Mouse (Mus musculus) T-cell, adult 66 days (primary cell): ENCODE data around the gene Nr2c2ap. TPM values are rescaled to one million over a fixed set of nuclear protein-coding genes. Genes with fewer than 3 reads are reported as not detected.

Source experiments
- total RNA-seq, 2 experiments: library from RNA; stranded (reverse); gene quantifications; 3 replicates in 1 of 2; 4 replicates in 1 of 2; pipeline ENCODE4 v1.2.4; 2023

Gene Nr2c2ap
- total RNA-seq = 10 to 100 TPM; 35.6 to 41.8 TPM

DNA sequence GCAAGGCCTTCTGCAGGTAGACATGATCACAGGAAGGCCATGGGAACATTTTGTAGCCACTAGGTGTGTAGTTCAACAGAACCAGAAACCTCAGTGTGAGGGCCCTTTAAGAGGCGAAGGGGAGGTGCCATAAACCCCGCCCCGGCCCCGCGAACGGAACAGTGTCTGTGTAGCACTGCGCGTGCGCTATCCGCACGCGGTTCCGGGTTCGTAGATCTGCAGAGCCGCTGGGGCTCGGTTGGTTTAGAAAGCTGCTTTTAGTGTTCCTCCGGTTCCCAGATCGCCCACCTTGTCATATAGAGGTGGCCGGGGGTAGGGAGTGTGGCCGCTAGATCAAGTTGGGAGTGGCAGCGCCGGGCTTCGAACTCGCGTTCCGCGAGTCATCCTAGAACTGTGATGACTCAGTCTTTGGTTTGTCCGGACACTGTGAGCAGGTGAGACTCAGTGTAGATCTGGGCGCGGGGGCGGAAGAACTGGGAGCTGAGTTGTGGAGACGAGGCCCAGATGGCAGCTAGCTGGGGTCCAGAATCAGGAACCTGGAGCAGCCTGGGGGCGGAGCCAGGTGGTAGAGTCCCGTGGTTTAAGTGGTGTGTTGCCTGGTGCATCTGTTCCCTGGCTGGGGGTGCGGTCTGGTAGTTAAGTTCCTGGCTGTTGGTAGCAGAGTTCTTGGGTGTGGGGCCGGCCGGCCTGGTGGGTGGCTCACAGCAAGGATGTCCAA is at the start of gene Nr2c2ap:
Gene Nr2c2ap, plus strand, starts transcription at position 168 of the 718 bp plus-strand sequence.

DNA sequence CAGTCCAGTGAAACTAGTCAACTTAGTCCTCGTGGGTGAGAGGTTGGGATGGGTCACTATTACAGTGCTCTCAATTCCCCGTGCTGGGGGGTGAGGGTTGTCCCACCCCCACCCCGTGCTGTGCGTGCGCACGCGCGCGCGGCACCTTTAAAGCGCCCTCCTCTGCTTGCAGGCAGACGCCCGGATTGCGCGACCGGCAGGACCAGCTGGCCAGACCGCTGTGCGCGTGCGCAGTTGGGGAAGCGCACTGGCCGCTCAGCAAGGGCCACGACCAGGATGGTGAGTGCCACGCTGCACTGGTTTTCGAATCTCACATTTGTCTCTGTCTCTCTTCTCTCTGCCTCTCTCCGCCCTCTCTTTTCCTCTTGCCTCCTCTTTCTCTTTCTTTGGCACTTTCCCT is 47.8 kb upstream of the Nr2c2ap start, which contains the start of gene Hapln4:
Gene Hapln4, plus strand, starts transcription at position 173 of the 400 bp plus-strand sequence.

DNA sequence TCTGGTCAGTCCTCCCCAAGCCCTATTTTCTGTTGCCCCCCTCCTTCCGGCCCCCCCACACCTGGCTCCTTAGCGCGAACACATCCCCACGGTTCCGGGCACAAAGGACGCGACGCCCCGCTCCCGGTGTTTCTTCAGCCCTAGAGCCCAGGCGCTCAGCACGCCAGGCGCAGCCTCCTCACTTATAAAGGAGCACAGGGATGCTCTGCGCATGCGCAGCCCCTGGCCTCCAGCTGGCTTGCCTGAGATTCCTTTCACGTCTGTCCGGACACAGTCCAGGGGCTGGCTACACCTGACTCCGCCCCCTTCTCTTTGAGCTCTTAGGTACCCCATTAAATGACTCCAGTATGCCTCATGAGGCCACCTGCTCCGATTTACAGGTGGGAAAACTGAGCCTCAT is 10.5 kb upstream of the Nr2c2ap start, which contains the start of gene Ncan:
Gene Ncan, minus strand, starts transcription at position 207 of the 400 bp plus-strand sequence.

DNA sequence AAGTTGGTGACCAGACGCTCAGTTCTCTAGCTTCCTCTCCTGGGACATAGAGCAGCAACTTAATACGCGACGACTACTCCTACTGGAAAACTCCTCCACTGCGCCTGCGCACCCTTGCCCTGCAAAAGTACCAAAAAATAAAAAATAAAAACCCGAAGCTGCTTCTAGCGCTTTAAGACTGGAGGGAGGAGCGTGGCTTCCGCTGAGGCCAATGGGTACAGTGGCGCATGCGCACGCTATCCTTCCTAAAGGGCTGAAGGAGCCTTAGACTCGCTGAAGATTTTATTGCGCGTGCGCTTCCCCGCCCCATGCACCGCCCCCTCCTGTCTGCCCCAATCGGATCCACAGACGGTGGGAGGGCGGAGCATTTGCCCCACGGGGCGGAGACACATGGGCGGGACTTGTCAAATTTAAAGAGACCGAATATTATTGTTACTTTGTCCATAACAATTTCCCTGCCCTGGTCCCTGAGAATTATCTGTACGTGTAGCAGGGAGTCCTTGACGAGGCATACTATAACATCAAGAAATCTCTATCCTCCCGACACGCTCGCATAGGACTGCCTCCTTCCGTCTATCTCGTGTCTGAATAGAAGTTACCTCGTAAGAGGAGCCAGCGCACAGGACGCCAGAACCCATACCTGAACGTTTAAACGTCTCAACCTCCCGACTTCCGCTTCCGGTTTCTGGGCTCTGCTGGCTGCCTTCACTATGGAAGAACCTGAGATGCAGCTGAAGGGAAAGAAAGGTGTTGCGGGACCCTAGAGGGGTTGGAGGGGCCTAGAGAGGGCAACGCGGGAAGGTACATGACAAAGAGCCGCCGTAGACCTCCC is 8.1 kb downstream of the Nr2c2ap start, which contains the start of the genes Rfxank, Borcs8 and Mef2b:
Gene Rfxank, minus strand, starts transcription at position 129 of the 832 bp plus-strand sequence.
Gene Borcs8, plus strand, starts transcription at position 474 of the 832 bp plus-strand sequence.
Gene Mef2b, plus strand, starts transcription at position 686 of the 832 bp plus-strand sequence.

DNA sequence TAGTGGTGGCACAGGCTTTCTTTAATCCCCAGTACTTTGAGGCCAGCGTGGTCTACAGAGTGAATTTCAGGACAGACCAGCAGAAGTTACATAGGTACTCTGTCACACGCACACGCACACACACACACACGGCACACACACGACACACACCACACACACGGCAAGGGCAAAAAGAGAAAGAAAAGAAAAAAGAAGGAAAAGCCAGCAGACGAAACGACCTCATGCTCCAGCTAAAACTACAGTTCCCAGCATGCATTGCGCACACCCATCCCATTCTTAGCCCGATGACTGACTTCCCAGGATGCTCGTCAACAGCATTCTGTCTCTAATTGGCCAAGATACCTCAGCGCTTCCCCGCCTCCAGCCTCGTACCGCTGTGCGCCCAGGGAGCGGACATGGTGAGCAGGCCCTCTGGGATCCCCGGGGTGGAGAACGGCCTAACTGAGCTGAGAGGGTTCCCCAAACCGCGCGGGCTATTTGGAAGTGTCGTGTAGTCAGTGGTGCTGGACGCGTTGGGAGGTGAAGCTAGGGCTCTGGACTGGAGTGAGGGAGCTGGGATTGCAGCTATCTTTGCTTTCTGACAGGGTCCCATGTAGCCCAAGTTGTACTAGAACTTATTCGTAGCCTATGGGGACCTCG is 41.0 kb downstream of the Nr2c2ap start, which contains the start of gene Tmem161a:
Gene Tmem161a, plus strand, starts transcription at position 314 of the 639 bp plus-strand sequence.

Other genes with a start within 250 kb of the Nr2c2ap start
- gene Cilp2, start 243.6 kb upstream of the Nr2c2ap start, total RNA-seq = under 1 TPM in 1 of 2 experiments, not detected in 1; 0.12 TPM
- 1 to 10 TPM in 1 of 2 experiments, under 1 TPM in 1; 0.44 to 1.3 TPM for gene Tssk6, start 229.1 kb upstream of the Nr2c2ap start, total RNA-seq
- 10 to 100 TPM; 53.3 to 66.9 TPM for gene Ndufa13, start 228.8 kb upstream of the Nr2c2ap start, total RNA-seq
- 1 to 10 TPM; 2.9 to 4.6 TPM for gene Yjefn3, start 228.6 kb upstream of the Nr2c2ap start, total RNA-seq
- gene Gatad2a, start 134.9 kb upstream of the Nr2c2ap start, total RNA-seq = 100 to 1,000 TPM; 104 to 106 TPM
- gene Mau2, start 88.6 kb upstream of the Nr2c2ap start, total RNA-seq = 100 to 1,000 TPM; 129 to 135 TPM
- gene Sugp1, start 88.5 kb upstream of the Nr2c2ap start, total RNA-seq = 10 to 100 TPM; 46.4 to 48.4 TPM
- gene Tm6sf2, start 58.4 kb upstream of the Nr2c2ap start, total RNA-seq = 1 to 10 TPM; 1.1 to 1.3 TPM
- gene Hapln4, start 47.9 kb upstream of the Nr2c2ap start, total RNA-seq = under 1 TPM in 1 of 2 experiments, not detected in 1; 0.15 TPM
- gene Ncan, start 10.5 kb upstream of the Nr2c2ap start, total RNA-seq = not detected
- gene Rfxank, start 7.8 kb downstream of the Nr2c2ap start, total RNA-seq = 10 to 100 TPM; 27.9 to 28.0 TPM
- 10 to 100 TPM; 60.7 to 72.8 TPM for gene Borcs8, start 8.2 kb downstream of the Nr2c2ap start, total RNA-seq
- 1 to 10 TPM; 2.7 to 3.8 TPM for gene Mef2b, start 8.4 kb downstream of the Nr2c2ap start, total RNA-seq
- 10 to 100 TPM; 51.2 to 54.0 TPM for gene Tmem161a, start 41.0 kb downstream of the Nr2c2ap start, total RNA-seq
- 10 to 100 TPM; 13.6 to 20.1 TPM for gene Slc25a42, start 81.0 kb downstream of the Nr2c2ap start, total RNA-seq
- gene Sugp2, start 102.9 kb downstream of the Nr2c2ap start, total RNA-seq = 10 to 100 TPM; 85.2 to 91.8 TPM
- 10 to 100 TPM; 13.2 to 14.2 TPM for gene Armc6, start 103.1 kb downstream of the Nr2c2ap start, total RNA-seq
- 1 to 10 TPM; 3.7 to 5.4 TPM for gene Homer3, start 151.5 kb downstream of the Nr2c2ap start, total RNA-seq
- 100 to 1,000 TPM in 1 of 2 experiments, 10 to 100 TPM in 1; 94.8 to 103 TPM for gene Ddx49, start 171.2 kb downstream of the Nr2c2ap start, total RNA-seq
- gene Cope, start 171.2 kb downstream of the Nr2c2ap start, total RNA-seq = 100 to 1,000 TPM; 113 to 144 TPM
- not detected for gene Cers1, start 184.4 kb downstream of the Nr2c2ap start, total RNA-seq
- gene Gdf1, start 198.5 kb downstream of the Nr2c2ap start, total RNA-seq = not detected
- gene Upf1, start 221.9 kb downstream of the Nr2c2ap start, total RNA-seq = 10 to 100 TPM; 81.4 to 87.5 TPM
- gene Comp, start 242.2 kb downstream of the Nr2c2ap start, total RNA-seq = 1 to 10 TPM; 1.0 to 1.7 TPM